Mouse (Mus musculus): ENCODE results near the gene Trmt44. TPM values are rescaled to one million over a fixed set of nuclear protein-coding genes. Genes with fewer than 3 reads are reported as not detected.
A peak's percentile ranks its signal among the peaks of the same experiment; 100 is the strongest.

The Trmt44 gene
- 1 to 10 TPM; 1.2 to 1.9 (median 1.4) TPM for total RNA-seq (2022)

GRCm38 (mm10) chr5:35574653-35575599 lies at the start of gene Trmt44:
Gene Trmt44, minus strand, starts transcription at chr5:35575070.
- DNase-seq (ENCODE audit: low spot score in 2 of 2): peak; percentile 73 to 75

DNA sequence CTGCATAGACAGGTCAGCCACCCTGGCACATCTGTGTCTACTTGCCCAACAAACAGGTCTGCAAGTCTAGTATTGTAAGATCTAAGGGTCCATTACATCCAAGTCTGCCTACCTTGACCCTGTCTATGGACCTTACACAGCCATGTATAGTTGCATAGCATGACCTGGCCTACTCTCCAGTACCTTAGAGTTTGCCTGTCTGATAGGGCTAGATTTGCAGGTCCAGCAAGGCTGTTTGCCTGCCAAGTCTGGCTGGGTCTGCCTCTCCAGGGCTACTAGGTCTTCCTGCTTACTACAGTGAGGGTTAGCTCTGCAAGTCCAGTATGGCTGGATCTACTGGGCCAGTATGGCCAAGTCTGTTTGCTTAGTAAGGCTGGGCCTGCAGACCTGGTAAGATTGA lies 49.0 kb upstream of the Trmt44 start:
- no peak for DNase-seq (ENCODE audit: low spot score in 2 of 2)

GRCm38 (mm10) chr5:35621114-35621513 lies 46.2 kb upstream of the Trmt44 start:
- no peak for DNase-seq (ENCODE audit: low spot score in 2 of 2)

GRCm38 (mm10) chr5:35616943-35617342 lies 42.1 kb upstream of the Trmt44 start:
- no peak for DNase-seq (ENCODE audit: low spot score in 2 of 2)

DNA sequence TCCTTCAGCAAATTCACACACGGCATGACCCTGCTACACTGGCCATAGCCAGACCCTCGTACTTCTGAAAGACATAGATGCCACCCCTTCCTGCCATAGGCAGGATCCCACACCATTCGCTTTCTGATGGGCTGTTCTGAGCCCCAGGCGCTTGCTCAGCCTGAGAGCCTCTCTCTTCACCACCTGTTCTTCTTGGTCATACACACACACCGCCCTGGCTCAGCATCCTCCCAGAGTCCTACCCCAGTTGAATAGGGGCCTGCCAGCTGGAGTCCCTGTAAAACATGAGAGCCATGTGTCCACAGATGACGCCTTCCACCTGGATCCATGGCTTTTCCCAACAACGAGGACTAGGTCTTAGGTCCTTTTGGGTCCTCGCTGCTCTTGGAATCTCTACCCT lies 37.9 kb upstream of the Trmt44 start:
- no peak for DNase-seq (ENCODE audit: low spot score in 2 of 2)

- DNase-seq (ENCODE audit: low spot score in 2 of 2): no peak
These were observed 37.0 kb upstream of the Trmt44 start for GRCm38 (mm10) chr5:35611900-35612299.

GRCm38 (mm10) chr5:35611170-35611569 lies 36.3 kb upstream of the Trmt44 start:
- DNase-seq (ENCODE audit: low spot score in 2 of 2): no peak

GRCm38 (mm10) chr5:35610381-35610780 lies 35.5 kb upstream of the Trmt44 start:
- DNase-seq (ENCODE audit: low spot score in 2 of 2): no peak

- DNase-seq (ENCODE audit: low spot score in 2 of 2): no peak
These were observed 35.1 kb upstream of the Trmt44 start for GRCm38 (mm10) chr5:35609971-35610370.

DNA sequence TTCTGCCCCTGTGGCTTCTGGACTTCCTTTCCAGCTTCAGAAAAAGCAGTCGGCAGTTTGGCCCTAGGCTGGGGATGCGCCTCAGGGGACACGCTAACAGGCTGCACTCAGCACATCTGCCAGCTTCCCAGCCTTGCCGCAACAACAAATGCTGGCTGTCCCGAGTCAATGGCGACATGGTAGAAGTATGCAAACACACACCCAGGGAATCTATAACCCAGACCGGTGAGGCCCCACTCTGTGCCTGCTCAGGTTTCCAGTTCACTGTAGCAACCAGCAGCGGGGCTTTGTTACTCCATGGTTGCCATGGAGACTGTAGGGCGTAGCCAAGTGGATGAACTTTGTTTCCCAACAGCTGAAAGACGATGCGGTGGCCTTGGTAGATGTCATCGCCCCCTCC lies 34.5 kb upstream of the Trmt44 start:
- peak; percentile 74 to 84 for DNase-seq (ENCODE audit: low spot score in 2 of 2)

DNA sequence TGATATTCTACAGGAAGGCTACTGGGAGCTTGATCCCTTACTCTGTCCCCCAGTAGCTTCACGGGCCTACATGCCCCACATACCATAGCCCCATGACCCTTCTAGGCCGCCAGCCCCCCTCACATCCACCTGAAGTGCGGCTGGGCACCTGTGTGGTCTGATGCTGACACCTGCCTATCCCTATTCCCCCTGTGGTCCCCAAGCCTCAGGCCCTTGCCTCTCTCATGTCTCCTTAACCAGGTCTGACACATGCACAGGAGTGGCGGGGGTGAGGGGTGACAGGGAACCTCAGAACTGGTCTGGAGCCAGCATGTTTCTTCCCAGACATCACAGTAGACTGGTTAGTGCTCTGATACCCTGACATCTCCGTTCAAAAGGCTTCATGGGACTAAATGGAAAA lies 33.7 kb upstream of the Trmt44 start:
- DNase-seq (ENCODE audit: low spot score in 2 of 2): no peak

DNA sequence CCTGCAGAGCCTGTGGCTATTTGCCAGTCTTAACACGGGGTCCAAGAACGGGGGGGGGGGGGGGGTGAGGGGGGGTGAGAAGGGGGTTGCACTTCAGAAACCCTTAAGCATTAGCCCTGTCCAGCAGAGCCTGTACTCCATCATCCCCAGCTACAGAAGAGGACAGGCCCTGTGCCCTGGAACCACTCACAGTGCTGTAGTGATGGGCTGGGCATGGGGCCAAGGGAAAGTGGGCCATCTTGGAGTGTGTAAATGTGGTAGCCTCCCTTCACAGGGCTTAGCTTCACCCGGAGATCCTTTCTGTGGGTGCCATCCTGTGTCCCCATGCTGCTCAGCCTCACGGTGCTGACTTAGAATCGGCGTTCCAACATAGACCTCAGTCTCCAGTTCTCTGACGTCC lies 32.9 kb upstream of the Trmt44 start:
- DNase-seq (ENCODE audit: low spot score in 2 of 2): no peak

- DNase-seq (ENCODE audit: low spot score in 2 of 2): no peak
These were observed 31.9 kb upstream of the Trmt44 start for GRCm38 (mm10) chr5:35606800-35607199.

DNA sequence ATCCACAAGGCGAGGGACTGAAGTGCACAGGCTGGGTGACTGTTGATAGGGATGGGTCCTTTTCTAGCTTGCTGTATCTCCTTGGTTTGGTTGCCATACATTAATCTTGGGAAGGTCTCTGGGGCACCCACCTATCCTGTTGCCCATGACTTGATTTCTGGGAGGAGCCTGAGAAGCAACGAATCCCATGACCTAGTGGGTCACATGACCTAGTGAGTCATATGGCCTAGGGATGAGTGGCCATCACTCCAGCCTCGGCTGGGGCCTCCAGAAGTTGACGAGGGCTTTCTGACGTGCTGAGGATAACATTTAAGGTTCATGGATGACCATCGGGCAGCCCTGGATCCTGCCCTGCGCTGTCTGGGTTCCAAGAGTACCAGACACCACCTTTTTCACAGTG lies 30.5 kb upstream of the Trmt44 start:
- DNase-seq (ENCODE audit: low spot score in 2 of 2): no peak

DNA sequence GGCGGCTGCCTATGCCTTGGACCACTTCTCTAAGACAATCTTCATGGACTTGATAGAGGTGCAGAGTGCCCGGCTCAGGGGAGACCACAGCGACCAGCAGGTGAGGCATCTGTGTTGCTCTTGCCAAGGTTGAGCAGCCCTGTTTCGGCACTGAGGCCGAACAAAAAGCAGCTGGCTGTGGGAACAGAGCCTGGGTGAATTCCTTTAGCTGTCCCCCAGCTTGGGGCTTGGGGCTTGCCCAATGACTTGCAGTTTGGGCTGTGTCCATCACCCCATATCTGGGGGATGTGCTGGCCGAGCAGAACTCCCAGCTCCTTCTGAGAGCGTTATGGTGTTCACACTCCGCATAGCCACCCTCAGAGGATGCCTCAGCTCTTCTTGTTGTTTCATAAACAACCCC lies 26.7 kb upstream of the Trmt44 start:
- no peak for DNase-seq (ENCODE audit: low spot score in 2 of 2)

DNA sequence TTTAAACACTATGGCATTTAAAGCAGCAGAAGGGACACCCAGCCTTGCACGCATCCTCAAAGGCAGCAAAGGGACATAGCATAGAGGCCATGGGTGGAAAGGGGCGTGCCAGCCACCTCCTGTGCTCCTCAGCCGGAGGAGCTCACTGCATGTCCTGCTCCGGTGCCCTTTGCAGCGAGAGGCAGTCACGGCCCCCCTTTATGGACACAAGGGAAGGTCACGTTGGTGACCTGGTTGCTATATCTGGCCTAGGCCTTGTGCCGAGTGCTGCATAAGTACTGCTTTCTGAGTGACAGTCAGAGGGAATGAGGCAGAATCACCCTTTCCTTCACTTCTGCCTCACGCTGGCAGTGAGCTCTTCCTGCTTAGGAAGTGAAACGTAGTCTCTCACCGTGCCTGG lies 25.4 kb upstream of the Trmt44 start:
- DNase-seq (ENCODE audit: low spot score in 2 of 2): peak in 1 of 2 experiments; percentile 52

- DNase-seq (ENCODE audit: low spot score in 2 of 2): no peak
These were observed 21.6 kb upstream of the Trmt44 start for GRCm38 (mm10) chr5:35596169-35597160.

- peak; percentile 50 to 56 for DNase-seq (ENCODE audit: low spot score in 2 of 2)
These were observed 20.8 kb upstream of the Trmt44 start for GRCm38 (mm10) chr5:35595706-35596105.

DNA sequence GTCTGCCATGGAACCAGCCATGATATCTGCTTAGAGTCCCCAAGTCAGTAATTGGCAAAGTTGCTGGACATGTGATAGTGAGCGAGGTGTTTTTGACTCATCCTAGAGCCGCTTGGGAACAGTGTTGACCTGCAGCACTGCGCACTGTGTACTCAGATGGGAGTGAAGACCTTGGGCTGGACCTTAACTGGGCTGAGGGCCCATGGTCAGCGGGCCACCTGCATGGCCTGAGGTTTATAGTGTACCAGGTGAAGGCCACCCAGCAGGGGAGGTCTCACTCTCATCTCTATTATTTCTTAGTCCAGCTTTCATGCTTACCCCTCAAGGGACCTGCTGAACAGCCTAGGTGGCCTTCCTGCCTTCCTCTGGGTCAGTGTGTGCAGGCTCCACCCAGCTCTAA lies 19.9 kb upstream of the Trmt44 start:
- DNase-seq (ENCODE audit: low spot score in 2 of 2): no peak

DNA sequence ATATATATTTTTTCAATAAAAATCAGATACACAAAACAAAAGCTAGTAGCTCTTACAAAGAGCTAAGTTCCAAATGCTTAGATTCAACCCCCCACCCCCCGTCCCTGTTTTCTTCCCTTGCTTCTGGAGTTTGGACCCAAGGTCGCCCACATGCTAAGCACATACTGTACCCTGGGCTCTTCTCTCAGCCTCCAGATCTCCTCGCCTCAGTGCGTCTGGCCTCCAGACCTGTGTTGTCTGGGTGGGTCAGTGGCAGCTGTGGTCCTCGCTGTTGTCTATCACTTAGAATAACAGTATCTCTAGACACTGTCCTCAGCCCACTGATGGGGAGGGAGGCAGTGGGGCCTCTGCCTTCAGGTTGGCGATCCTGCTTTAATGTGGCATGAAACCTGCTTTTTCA lies 18.4 kb upstream of the Trmt44 start:
- DNase-seq (ENCODE audit: low spot score in 2 of 2): no peak

GRCm38 (mm10) chr5:35592824-35593223 lies 18.0 kb upstream of the Trmt44 start:
- DNase-seq (ENCODE audit: low spot score in 2 of 2): no peak
